Mouse (Mus musculus): ENCODE results near the gene Zdhhc19.

GRCm38 (mm10) chr16:32550487-32550886, 54.4 kb downstream of the Zdhhc19 start:
- TF ChIP-seq CTCF (IDR thresholded peaks at IDR 0.05) (no peak), POLR2A (IDR thresholded peaks at IDR 0.05; ENCODE audit: insufficient read depth, low read depth, low read length) (no peak)
